Mouse (Mus musculus): ENCODE measurements around the gene Slc48a1. TPM values are rescaled to one million over a fixed set of nuclear protein-coding genes. Genes with fewer than 3 reads are reported as not detected.

Gene Slc48a1
- polyA plus RNA-seq (2015; fragmentation: Nextera tagmentation; extraction: Ambion mirVana), result 81.7 and 81.9 TPM in 2 replicates

GRCm38 (mm10) chr15:97778311-97779098 lies at the start of gene Slc48a1:
Slc48a1 (plus strand) TSS chr15:97778520.
- no peak for ATAC-seq (ENCODE audit: low FRiP score, low TSS enrichment)
- Histone ChIP-seq H3K36me3 (ENCODE audit: insufficient read depth, low read length) (no peaks in the 10 kb centered on the region), H3K9me3 (ENCODE audit: low read length) (no peaks in the 10 kb centered on the region), H3K27ac (ENCODE audit: low read length) (peak within 1 kb of the TSS; percentile 74), H3K4me3 (ENCODE audit: low read length) (no peak within 1 kb of the TSS), H3K4me1 (ENCODE audit: insufficient read depth, low read length) (peaks cover 83% of the 10 kb centered on the region), H3K9ac (replicated peaks; ENCODE audit: low read length) (peak within 1 kb of the TSS; percentile 3; the same call in 1 of the 2 replicates), H3K27me3 (ENCODE audit: insufficient read depth, low read length) (no peaks in the 10 kb centered on the region), H3K4me2 (replicated peaks; ENCODE audit: low read depth, low read length) (no peak within 1 kb of the TSS)
- 56% methylated on average over 8 of the region's 8 CpGs for WGBS

DNA sequence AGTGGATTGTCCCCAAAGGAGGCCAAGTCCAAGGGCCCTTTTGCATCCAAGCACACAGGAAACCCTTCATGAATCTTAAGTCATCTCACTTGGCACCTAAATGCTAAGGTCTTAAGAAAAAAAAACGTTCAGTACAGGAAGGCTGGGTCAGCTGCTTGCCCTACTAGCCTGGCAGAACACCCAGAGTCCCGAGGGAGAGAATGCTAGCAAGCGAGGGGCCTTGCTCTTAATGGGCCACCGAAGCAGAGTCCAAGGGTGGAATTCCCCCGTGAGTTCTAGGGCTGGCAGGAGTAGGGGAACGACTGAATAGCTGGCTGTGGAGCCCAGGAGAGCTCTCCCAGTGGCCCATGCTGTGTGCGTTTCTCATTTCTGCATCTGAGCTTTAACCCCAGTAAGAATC lies 49.5 kb upstream of the Slc48a1 start:
- Histone ChIP-seq H3K9ac (replicated peaks; ENCODE audit: low read length) (no peak overlapping the region), H3K4me2 (replicated peaks; ENCODE audit: low read depth, low read length) (no peak overlapping the region), H3K9me3 (ENCODE audit: low read length) (no peaks in the 10 kb centered on the region), H3K27ac (ENCODE audit: low read length) (no peak overlapping the region), H3K4me1 (ENCODE audit: insufficient read depth, low read length) (peaks cover 6% of the 10 kb centered on the region; the same call in 1 of the 2 replicates), H3K4me3 (ENCODE audit: low read length) (no peak overlapping the region), H3K27me3 (ENCODE audit: insufficient read depth, low read length) (no peaks in the 10 kb centered on the region), H3K36me3 (ENCODE audit: insufficient read depth, low read length) (no peaks in the 10 kb centered on the region)
- no peak for ATAC-seq (ENCODE audit: low FRiP score, low TSS enrichment)
- 59% methylated on average over 7 of the region's 7 CpGs for WGBS

DNA sequence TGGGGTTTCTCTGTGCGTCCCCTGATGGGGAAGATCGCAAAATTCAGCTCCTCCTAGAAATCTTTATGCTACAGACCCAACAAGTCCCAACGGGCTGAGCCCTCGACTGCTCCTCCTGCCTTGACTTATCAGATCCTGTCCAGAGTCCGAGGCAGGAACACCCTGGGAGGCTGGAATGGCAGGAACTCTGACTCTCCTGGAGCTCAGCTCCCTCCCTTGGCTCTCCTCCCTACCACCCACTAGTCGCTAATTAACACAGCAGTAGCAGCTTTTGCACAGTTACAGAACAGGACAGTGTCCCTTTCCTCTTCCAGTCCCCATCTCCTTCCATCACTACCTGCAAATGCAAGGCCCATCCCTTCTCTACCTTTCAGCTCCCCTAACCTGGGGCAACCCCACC lies 48.0 kb upstream of the Slc48a1 start:
- Histone ChIP-seq H3K27ac (ENCODE audit: low read length) (no peak overlapping the region), H3K4me3 (ENCODE audit: low read length) (no peak overlapping the region), H3K27me3 (ENCODE audit: insufficient read depth, low read length) (no peaks in the 10 kb centered on the region), H3K4me1 (ENCODE audit: insufficient read depth, low read length) (peaks cover 6% of the 10 kb centered on the region; the same call in 1 of the 2 replicates), H3K9ac (replicated peaks; ENCODE audit: low read length) (no peak overlapping the region), H3K36me3 (ENCODE audit: insufficient read depth, low read length) (no peaks in the 10 kb centered on the region), H3K9me3 (ENCODE audit: low read length) (no peaks in the 10 kb centered on the region), H3K4me2 (replicated peaks; ENCODE audit: low read depth, low read length) (no peak overlapping the region)
- WGBS, result 54% methylated on average over 6 of the region's 6 CpGs
- ATAC-seq (ENCODE audit: low FRiP score, low TSS enrichment), result peak; percentile 74; the same call in 1 of the 2 replicates

- peaks cover 6% of the 10 kb centered on the region; the same call in 1 of the 2 replicates for H3K4me1 ChIP-seq (ENCODE audit: insufficient read depth, low read length)
- H3K9me3 ChIP-seq (ENCODE audit: low read length), result no peaks in the 10 kb centered on the region
- no peak within 1 kb of the TSS for H3K4me3 ChIP-seq (ENCODE audit: low read length)
- H3K9ac ChIP-seq (replicated peaks; ENCODE audit: low read length), result no peak within 1 kb of the TSS
- 88% methylated on average over 8 of the region's 8 CpGs for WGBS
- H3K27ac ChIP-seq (ENCODE audit: low read length), result no peak within 1 kb of the TSS
- no peak for ATAC-seq (ENCODE audit: low FRiP score, low TSS enrichment)
- H3K4me2 ChIP-seq (replicated peaks; ENCODE audit: low read depth, low read length), result no peak within 1 kb of the TSS
- no peaks in the 10 kb centered on the region for H3K27me3 ChIP-seq (ENCODE audit: insufficient read depth, low read length)
- no peaks in the 10 kb centered on the region for H3K36me3 ChIP-seq (ENCODE audit: insufficient read depth, low read length)
These were observed 47.2 kb upstream of the Slc48a1 start, which contains the start of gene Endou for GRCm38 (mm10) chr15:97731111-97731510. Endou (minus strand) TSS chr15:97731339.

- Histone ChIP-seq H3K9ac (replicated peaks; ENCODE audit: low read length) (no peak overlapping the region), H3K9me3 (ENCODE audit: low read length) (no peaks in the 10 kb centered on the region), H3K27me3 (ENCODE audit: insufficient read depth, low read length) (no peaks in the 10 kb centered on the region), H3K4me3 (ENCODE audit: low read length) (no peak overlapping the region), H3K4me1 (ENCODE audit: insufficient read depth, low read length) (peaks cover 6% of the 10 kb centered on the region; the same call in 1 of the 2 replicates), H3K27ac (ENCODE audit: low read length) (no peak overlapping the region), H3K4me2 (replicated peaks; ENCODE audit: low read depth, low read length) (no peak overlapping the region), H3K36me3 (ENCODE audit: insufficient read depth, low read length) (no peaks in the 10 kb centered on the region)
- no peak for ATAC-seq (ENCODE audit: low FRiP score, low TSS enrichment)
- WGBS, result 91% methylated on average over 11 of the region's 11 CpGs
These were observed 46.3 kb upstream of the Slc48a1 start for GRCm38 (mm10) chr15:97731988-97732387.

GRCm38 (mm10) chr15:97738923-97739322 lies 39.4 kb upstream of the Slc48a1 start:
- Histone ChIP-seq H3K9ac (replicated peaks; ENCODE audit: low read length) (no peak overlapping the region), H3K9me3 (ENCODE audit: low read length) (0 out of 2 replicates have a peak, but pooled peaks cover 2% of the 10 kb centered on the region), H3K27me3 (ENCODE audit: insufficient read depth, low read length) (no peaks in the 10 kb centered on the region), H3K36me3 (ENCODE audit: insufficient read depth, low read length) (0 out of 2 replicates have a peak, but pooled peaks cover under 1% of the 10 kb centered on the region), H3K4me2 (replicated peaks; ENCODE audit: low read depth, low read length) (no peak overlapping the region), H3K4me1 (ENCODE audit: insufficient read depth, low read length) (no peaks in the 10 kb centered on the region), H3K4me3 (ENCODE audit: low read length) (no peak overlapping the region), H3K27ac (ENCODE audit: low read length) (no peak overlapping the region)
- ATAC-seq (ENCODE audit: low FRiP score, low TSS enrichment), result no peak
- WGBS, result 91% methylated on average over 7 of the region's 7 CpGs

DNA sequence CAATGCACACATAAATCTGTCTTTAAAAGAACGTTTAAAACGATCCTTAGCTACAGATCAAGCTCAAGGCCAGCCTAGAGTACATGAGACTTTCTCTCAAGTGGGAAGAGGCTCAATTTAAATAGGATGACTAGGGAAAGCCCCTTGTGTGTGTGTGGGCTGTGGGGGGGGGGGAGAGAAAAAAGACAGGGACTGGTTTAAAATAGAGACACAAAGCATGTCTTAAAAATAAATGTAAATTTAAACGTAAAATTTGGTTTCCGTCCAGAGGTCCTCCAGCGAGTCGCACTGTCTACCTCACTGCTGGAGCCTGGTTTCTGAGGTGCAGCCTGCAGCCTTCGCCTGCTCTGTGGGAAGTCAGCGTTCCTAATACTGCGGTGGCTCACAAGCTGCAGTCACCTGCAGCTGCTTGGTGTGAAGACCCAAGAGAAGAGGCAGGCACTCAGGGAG lies 38.0 kb upstream of the Slc48a1 start:
- 0 out of 2 replicates have a peak, but pooled peaks cover 2% of the 10 kb centered on the region for H3K9me3 ChIP-seq (ENCODE audit: low read length)
- H3K4me1 ChIP-seq (ENCODE audit: insufficient read depth, low read length), result no peaks in the 10 kb centered on the region
- no peak overlapping the region for H3K4me2 ChIP-seq (replicated peaks; ENCODE audit: low read depth, low read length)
- no peak overlapping the region for H3K9ac ChIP-seq (replicated peaks; ENCODE audit: low read length)
- 81% methylated on average over 9 of the region's 9 CpGs for WGBS
- H3K4me3 ChIP-seq (ENCODE audit: low read length), result no peak overlapping the region
- no peak overlapping the region for H3K27ac ChIP-seq (ENCODE audit: low read length)
- ATAC-seq (ENCODE audit: low FRiP score, low TSS enrichment), result no peak
- no peaks in the 10 kb centered on the region for H3K27me3 ChIP-seq (ENCODE audit: insufficient read depth, low read length)
- H3K36me3 ChIP-seq (ENCODE audit: insufficient read depth, low read length), result 0 out of 2 replicates have a peak, but pooled peaks cover 10% of the 10 kb centered on the region

DNA sequence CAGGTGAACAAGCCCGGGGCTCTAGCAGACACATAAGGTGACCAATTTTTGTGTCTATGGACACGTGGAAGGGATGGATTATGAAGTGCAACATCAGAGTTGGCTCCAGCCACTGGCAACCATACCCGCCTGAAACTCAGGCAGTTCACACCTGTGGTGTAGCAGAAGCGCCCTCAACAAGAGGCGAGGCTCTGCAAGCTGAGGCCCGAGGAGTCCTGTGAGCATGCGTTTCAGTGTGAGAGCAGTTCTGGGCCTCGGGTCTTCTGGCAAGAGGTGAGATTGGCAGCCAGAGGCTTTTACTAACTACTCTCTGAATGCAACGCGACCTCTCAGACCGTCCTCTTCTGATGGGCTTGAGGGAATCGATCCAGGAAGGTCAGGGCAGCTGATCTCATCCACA lies 36.7 kb upstream of the Slc48a1 start:
- H3K4me3 ChIP-seq (ENCODE audit: low read length), result no peak overlapping the region
- no peaks in the 10 kb centered on the region for H3K4me1 ChIP-seq (ENCODE audit: insufficient read depth, low read length)
- no peak for ATAC-seq (ENCODE audit: low FRiP score, low TSS enrichment)
- H3K9ac ChIP-seq (replicated peaks; ENCODE audit: low read length), result no peak overlapping the region
- H3K27ac ChIP-seq (ENCODE audit: low read length), result no peak overlapping the region
- H3K36me3 ChIP-seq (ENCODE audit: insufficient read depth, low read length), result peaks cover 16% of the 10 kb centered on the region; the same call in 1 of the 2 replicates
- no peaks in the 10 kb centered on the region for H3K27me3 ChIP-seq (ENCODE audit: insufficient read depth, low read length)
- 75% methylated on average over 12 of the region's 12 CpGs for WGBS
- no peak overlapping the region for H3K4me2 ChIP-seq (replicated peaks; ENCODE audit: low read depth, low read length)
- 0 out of 2 replicates have a peak, but pooled peaks cover 2% of the 10 kb centered on the region for H3K9me3 ChIP-seq (ENCODE audit: low read length)

DNA sequence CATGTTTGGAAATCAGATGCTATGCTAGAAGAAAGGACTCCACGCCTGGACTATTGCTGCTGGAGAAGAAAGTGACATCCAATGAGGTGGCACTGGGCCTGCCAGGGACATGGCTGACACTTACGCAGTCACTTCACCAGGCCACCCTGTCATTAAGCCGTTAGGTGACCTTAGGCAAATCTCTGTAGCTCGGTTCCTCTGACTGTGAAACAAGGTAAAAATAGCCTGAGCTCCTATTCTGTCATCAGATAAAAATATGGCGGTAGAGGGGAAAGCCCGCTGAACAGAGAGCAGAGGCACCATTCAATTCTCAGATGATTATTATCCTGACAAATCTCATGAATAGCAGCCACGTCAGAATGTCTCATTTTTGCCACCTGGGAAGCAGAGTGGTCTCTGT lies 36.2 kb upstream of the Slc48a1 start:
- Histone ChIP-seq H3K4me1 (ENCODE audit: insufficient read depth, low read length) (no peaks in the 10 kb centered on the region), H3K4me2 (replicated peaks; ENCODE audit: low read depth, low read length) (no peak overlapping the region), H3K4me3 (ENCODE audit: low read length) (no peak overlapping the region), H3K9ac (replicated peaks; ENCODE audit: low read length) (0 out of 2 replicates have a peak overlapping the region, but pooled peaks have one; percentile 9), H3K9me3 (ENCODE audit: low read length) (0 out of 2 replicates have a peak, but pooled peaks cover 2% of the 10 kb centered on the region), H3K27me3 (ENCODE audit: insufficient read depth, low read length) (no peaks in the 10 kb centered on the region), H3K27ac (ENCODE audit: low read length) (no peak overlapping the region), H3K36me3 (ENCODE audit: insufficient read depth, low read length) (peaks cover 20% of the 10 kb centered on the region; the same call in 1 of the 2 replicates)
- WGBS, result 53% methylated on average over 7 of the region's 7 CpGs
- no peak for ATAC-seq (ENCODE audit: low FRiP score, low TSS enrichment)

GRCm38 (mm10) chr15:97742600-97742999 lies 35.7 kb upstream of the Slc48a1 start:
- WGBS, result 53% methylated on average over 4 of the region's 4 CpGs
- Histone ChIP-seq H3K36me3 (ENCODE audit: insufficient read depth, low read length) (peaks cover 21% of the 10 kb centered on the region; the same call in 1 of the 2 replicates), H3K4me1 (ENCODE audit: insufficient read depth, low read length) (no peaks in the 10 kb centered on the region), H3K27me3 (ENCODE audit: insufficient read depth, low read length) (no peaks in the 10 kb centered on the region), H3K9ac (replicated peaks; ENCODE audit: low read length) (no peak overlapping the region), H3K27ac (ENCODE audit: low read length) (no peak overlapping the region), H3K9me3 (ENCODE audit: low read length) (0 out of 2 replicates have a peak, but pooled peaks cover 2% of the 10 kb centered on the region), H3K4me2 (replicated peaks; ENCODE audit: low read depth, low read length) (no peak overlapping the region), H3K4me3 (ENCODE audit: low read length) (no peak overlapping the region)
- no peak for ATAC-seq (ENCODE audit: low FRiP score, low TSS enrichment)

All from kidney, embryonic 16.5 days (tissue).